Mouse (Mus musculus) liver, postnatal 0 days (tissue): ENCODE measurements around the gene Idi1. TPM values are rescaled to one million over a fixed set of nuclear protein-coding genes. Genes with fewer than 3 reads are reported as not detected.

Experiments used
- ATAC-seq: fragments of 200-750 bp; cut with Nextera tagmentation; 2 replicates; pipeline ENCODE4 v1.8.0; 2017; ENCODE audit warnings: mild to moderate bottlenecking, moderate library complexity
- DNase-seq: peaks from one replicate; pipeline ENCODE4 v3.0.0-alpha.2; 2016
- H3K27ac ChIP-seq: fragments of 300-500 bp; sonication (generic); 2 replicates; pipeline ENCODE4 v1.5.1; 2014; ENCODE audit warnings: antibody characterized with exemption, moderate library complexity, mild to moderate bottlenecking, low read depth
- H3K27me3 ChIP-seq: fragments of 300-500 bp; sonication (generic); 2 replicates; pipeline ENCODE4 v1.6.1; 2014; ENCODE audit warnings: low read length, control low read depth, mixed read lengths; ENCODE audit not compliant: insufficient read depth
- H3K36me3 ChIP-seq: fragments of 300-500 bp; sonication (generic); replicated peaks from 2 replicates; pipeline ENCODE4 v1.6.1; 2014; ENCODE audit warnings: mild to moderate bottlenecking, control low read depth, low read length, moderate library complexity, mixed read lengths; ENCODE audit not compliant: insufficient read depth
- H3K4me1 ChIP-seq: fragments of 300-500 bp; sonication (generic); 2 replicates; pipeline ENCODE4 v1.6.1; 2014; ENCODE audit warnings: antibody characterized with exemption, mild to moderate bottlenecking, control low read depth; ENCODE audit not compliant: insufficient read depth
- H3K4me2 ChIP-seq: fragments of 300-500 bp; sonication (generic); 2 replicates; pipeline ENCODE4 v1.6.1; 2014; ENCODE audit warnings: low read depth, mild to moderate bottlenecking, low read length, moderate library complexity, mixed read lengths
- H3K4me3 ChIP-seq: fragments of 300-500 bp; sonication (generic); 2 replicates; pipeline ENCODE4 v1.5.1; 2014; ENCODE audit warnings: low read depth, low read length
- H3K9ac ChIP-seq: fragments of 300-500 bp; sonication (generic); replicated peaks from 2 replicates; pipeline ENCODE4 v1.6.1; 2014; ENCODE audit warnings: mild to moderate bottlenecking, moderate library complexity
- H3K9me3 ChIP-seq: fragments of 300-500 bp; sonication (generic); 2 replicates; pipeline ENCODE4 v1.6.1; 2016; ENCODE audit warnings: mild to moderate bottlenecking, control low read depth, low read length, mixed read lengths
- CTCF ChIP-seq: sonication (generic); IDR thresholded peaks from 2 replicates; pipeline ENCODE4 v1.5.1; 2016; ENCODE audit warnings: antibody characterized with exemption, low read depth
- EP300 ChIP-seq: IDR thresholded peaks from 2 replicates; pipeline ENCODE4 v1.6.1; 2016; ENCODE audit warnings: antibody characterized with exemption, low read depth, mild to moderate bottlenecking
- WGBS: fragments of 180-500 bp; shearing (Covaris S2); extraction: QIAGEN DNeasy Blood & Tissue Kit; methylation state at CpG from one replicate; pipeline ENCODE4 v1.1.7; 2014; ENCODE audit not compliant: insufficient replicate concordance; 5-methylcytosine and 5-hydroxymethylcytosine counted together
- polyA plus RNA-seq: library from polyadenylated mRNA; unstranded; fragments of >200 nt; fragmentation: Nextera tagmentation; extraction: Ambion mirVana; gene quantifications from 2 replicates; pipeline ENCODE4 v1.2.1, GENCODE M21; 2015

The Idi1 gene
- polyA plus RNA-seq, 1 experiment from 2014 or later = 35.0 TPM

DNA sequence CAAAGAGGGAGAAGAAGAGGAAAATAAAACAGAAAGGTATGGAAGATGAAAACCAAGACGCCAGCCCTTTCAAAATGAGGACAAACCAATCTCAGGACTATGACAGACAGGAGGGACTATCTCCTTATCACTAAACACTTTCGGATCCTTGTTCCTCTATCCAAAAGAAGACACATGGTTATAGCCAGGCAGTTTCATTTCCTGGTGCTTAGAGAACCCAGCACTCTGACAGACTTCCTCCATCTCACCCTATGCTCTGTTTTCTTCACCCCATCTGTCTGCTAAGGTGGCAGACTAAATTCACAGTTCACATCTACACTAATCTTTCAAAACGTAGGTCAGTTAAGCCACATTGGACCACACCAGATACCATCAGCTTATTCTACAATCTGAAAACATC is 43.0 kb upstream of the Idi1 start:
- H3K4me2 ChIP-seq = no peak overlapping the region
- no peak overlapping the region for H3K4me3 ChIP-seq
- no peak for DNase-seq
- ATAC-seq = no peak
- 65% methylated on average over 3 of the region's 3 CpGs for WGBS
- H3K4me1 ChIP-seq = no peaks in the 10 kb centered on the region
- H3K9me3 ChIP-seq = no peaks in the 10 kb centered on the region
- no peak for TF ChIP-seq CTCF
- no peak for TF ChIP-seq EP300
- no peaks in the 10 kb centered on the region for H3K27me3 ChIP-seq
- H3K27ac ChIP-seq = no peak overlapping the region
- H3K36me3 ChIP-seq = peaks cover 55% of the 10 kb centered on the region
- no peak overlapping the region for H3K9ac ChIP-seq

- 0 out of 2 replicates have a peak, but pooled peaks have one; percentile 40 for ATAC-seq
- no peak overlapping the region for H3K27ac ChIP-seq
- no peaks in the 10 kb centered on the region for H3K4me1 ChIP-seq
- TF ChIP-seq CTCF (peak; percentile 78), EP300 (no peak)
- no peak overlapping the region for H3K4me3 ChIP-seq
- WGBS = 39% methylated on average over 2 of the region's 2 CpGs
- no peak for DNase-seq
- no peaks in the 10 kb centered on the region for H3K9me3 ChIP-seq
- no peak overlapping the region for H3K4me2 ChIP-seq
- no peaks in the 10 kb centered on the region for H3K27me3 ChIP-seq
- no peak overlapping the region for H3K9ac ChIP-seq
- H3K36me3 ChIP-seq = peaks cover 49% of the 10 kb centered on the region
Observed at GRCm38 (mm10) chr13:8847702-8848101, 37.6 kb upstream of the Idi1 start.

DNA sequence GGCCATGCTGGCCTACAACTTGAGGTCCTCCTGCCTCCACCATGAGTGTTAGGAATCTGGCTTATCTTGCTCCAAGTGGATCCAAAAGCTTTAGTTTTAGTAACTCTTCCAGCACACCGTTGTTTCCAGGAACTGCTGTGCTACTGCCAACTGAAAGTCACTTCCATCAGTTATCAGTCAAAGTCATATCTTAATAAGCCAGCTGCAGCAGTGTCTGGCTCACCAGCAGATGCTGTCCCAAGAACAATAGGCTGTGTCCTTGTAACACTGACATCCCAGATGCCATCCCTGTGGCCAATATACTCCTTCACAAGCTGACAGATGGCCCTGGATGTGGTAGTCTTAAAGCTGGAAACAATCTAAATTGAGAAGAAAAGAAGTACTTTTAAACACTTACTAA is 36.0 kb upstream of the Idi1 start:
- H3K4me2 ChIP-seq = no peak overlapping the region
- H3K36me3 ChIP-seq = peaks cover 47% of the 10 kb centered on the region

DNA sequence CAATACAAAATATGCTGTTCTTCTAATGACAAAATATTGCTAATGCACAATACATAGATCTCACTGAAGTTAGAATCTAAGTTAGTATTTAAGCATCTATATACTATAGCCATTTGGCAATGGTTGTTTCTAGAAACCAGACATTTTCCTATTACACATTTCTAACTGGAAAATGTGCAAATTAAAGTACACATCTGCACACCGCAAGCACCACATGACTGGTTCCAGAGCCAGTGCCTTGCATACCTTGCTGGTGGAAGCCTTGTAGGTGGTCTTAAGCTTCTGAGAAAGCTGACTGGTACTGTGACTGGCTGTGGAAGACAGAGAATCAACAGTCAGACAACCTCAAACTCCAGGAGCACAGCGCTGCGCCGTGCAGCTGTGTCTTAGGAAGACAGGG is 31.9 kb upstream of the Idi1 start:
- no peaks in the 10 kb centered on the region for H3K4me1 ChIP-seq
- peaks cover 27% of the 10 kb centered on the region for H3K36me3 ChIP-seq
- no peaks in the 10 kb centered on the region for H3K27me3 ChIP-seq
- no peak for ATAC-seq
- no peaks in the 10 kb centered on the region for H3K9me3 ChIP-seq
- H3K27ac ChIP-seq = no peak overlapping the region
- WGBS = 93% methylated on average over 4 of the region's 4 CpGs
- no peak overlapping the region for H3K4me2 ChIP-seq
- H3K4me3 ChIP-seq = no peak overlapping the region
- TF ChIP-seq EP300 (no peak), CTCF (no peak)
- H3K9ac ChIP-seq = no peak overlapping the region
- DNase-seq = no peak

More for the DNA sequence above, 36.0 kb upstream of the Idi1 start:
- ATAC-seq = peak; percentile 72
- no peaks in the 10 kb centered on the region for H3K4me1 ChIP-seq
- DNase-seq = no peak
- H3K9ac ChIP-seq = no peak overlapping the region
- no peaks in the 10 kb centered on the region for H3K27me3 ChIP-seq
- no peaks in the 10 kb centered on the region for H3K9me3 ChIP-seq
- no peak for TF ChIP-seq CTCF
- TF ChIP-seq EP300 = peak; percentile 78
- no peak overlapping the region; the same call in 1 of the 2 replicates for H3K27ac ChIP-seq
- no peak overlapping the region for H3K4me3 ChIP-seq
- 29% methylated on average over 1 of the region's 1 CpGs for whole genome bisulfite sequencing

DNA sequence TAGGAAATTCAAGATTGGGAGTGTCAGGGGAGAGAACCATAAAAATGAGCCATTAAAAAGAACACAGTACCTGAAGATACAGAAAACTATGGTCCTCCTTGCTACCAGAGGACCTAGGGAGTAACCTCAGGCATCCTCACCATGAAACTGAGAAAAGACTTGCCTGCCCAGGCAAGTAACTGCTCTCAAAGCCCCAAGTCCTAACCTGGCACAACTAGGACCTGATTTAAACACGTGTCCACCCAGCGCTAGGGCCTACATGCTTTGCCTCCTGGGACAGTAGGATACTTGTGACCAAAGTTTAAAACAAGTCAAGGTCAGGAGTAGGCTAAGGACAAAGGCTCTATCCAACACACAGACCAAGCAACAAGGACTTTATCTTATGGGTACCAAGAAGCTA is 30.5 kb upstream of the Idi1 start:
- TF ChIP-seq EP300 = no peak
- TF ChIP-seq CTCF = no peak
- H3K9ac ChIP-seq = no peak overlapping the region
- no peak overlapping the region for H3K4me2 ChIP-seq
- H3K27ac ChIP-seq = no peak overlapping the region
- ATAC-seq (no peak), DNase-seq (no peak)
- H3K27me3 ChIP-seq = no peaks in the 10 kb centered on the region
- H3K4me1 ChIP-seq = no peaks in the 10 kb centered on the region
- no peaks in the 10 kb centered on the region for H3K9me3 ChIP-seq
- 81% methylated on average over 2 of the region's 2 CpGs for WGBS
- peaks cover 25% of the 10 kb centered on the region for H3K36me3 ChIP-seq
- no peak overlapping the region for H3K4me3 ChIP-seq

DNA sequence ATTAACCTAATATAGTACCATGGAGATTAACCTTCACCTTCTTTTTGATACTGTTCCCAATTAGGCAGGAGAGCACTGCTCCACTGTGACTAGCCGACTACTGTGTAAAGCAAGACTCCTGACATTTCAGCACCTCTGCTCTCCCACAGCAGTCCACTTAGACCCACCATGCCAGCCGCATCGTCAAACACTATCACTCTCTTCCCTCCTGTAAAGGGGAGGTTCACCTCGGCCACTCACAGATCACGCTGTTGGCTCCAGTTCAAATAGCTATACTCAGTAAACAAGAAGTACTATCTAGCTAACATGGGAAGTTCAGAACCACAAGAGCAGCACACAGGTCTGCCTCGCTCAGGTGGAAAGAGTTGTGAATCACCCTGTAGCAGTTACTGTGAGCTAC is 26.8 kb upstream of the Idi1 start:
- DNase-seq (peak; percentile 26), ATAC-seq (peak; percentile 25; the same call in 1 of the 2 replicates)
- no peaks in the 10 kb centered on the region for H3K9me3 ChIP-seq
- no peaks in the 10 kb centered on the region for H3K27me3 ChIP-seq
- TF ChIP-seq EP300 (no peak), CTCF (no peak)
- H3K9ac ChIP-seq = no peak overlapping the region
- H3K27ac ChIP-seq = no peak overlapping the region
- no peak overlapping the region for H3K4me2 ChIP-seq
- no peaks in the 10 kb centered on the region for H3K4me1 ChIP-seq
- WGBS = 59% methylated on average over 6 of the region's 6 CpGs
- H3K36me3 ChIP-seq = peaks cover 27% of the 10 kb centered on the region
- H3K4me3 ChIP-seq = no peak overlapping the region

DNA sequence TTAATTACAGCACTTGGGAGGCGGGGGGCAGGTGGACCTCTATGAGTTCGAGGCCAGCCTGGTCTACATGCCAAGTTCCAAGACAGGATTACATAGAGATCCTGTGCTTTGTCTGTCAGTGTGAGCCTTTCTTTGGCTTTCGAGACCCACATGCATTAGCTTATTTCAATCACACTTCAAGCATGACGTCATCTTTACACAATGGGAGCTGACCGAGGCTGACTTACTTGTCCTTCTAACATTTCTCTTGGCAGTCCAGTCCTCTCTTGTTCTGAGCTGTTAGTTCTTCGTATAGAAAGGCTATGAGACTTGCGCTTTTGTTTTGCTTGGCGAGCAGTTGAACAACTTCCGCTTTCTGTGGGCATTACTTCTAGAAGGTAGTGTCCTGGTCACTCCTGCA is 24.4 kb upstream of the Idi1 start:
- H3K27ac ChIP-seq = no peak overlapping the region
- ATAC-seq = no peak
- H3K9me3 ChIP-seq = no peaks in the 10 kb centered on the region
- no peak for TF ChIP-seq EP300
- TF ChIP-seq CTCF = no peak
- 89% methylated on average over 9 of the region's 9 CpGs for WGBS
- no peak for DNase-seq
- H3K4me2 ChIP-seq = no peak overlapping the region
- H3K9ac ChIP-seq = no peak overlapping the region
- peaks cover 21% of the 10 kb centered on the region for H3K36me3 ChIP-seq
- H3K4me1 ChIP-seq = no peaks in the 10 kb centered on the region
- H3K4me3 ChIP-seq = no peak overlapping the region
- no peaks in the 10 kb centered on the region for H3K27me3 ChIP-seq
